Mouse (Mus musculus) liver, embryonic 12.5 days (tissue): ENCODE results near the gene Pcdh9. TPM values are rescaled to one million over a fixed set of nuclear protein-coding genes. Genes with fewer than 3 reads are reported as not detected.

Experiments used
- ATAC-seq: fragments of 200-750 bp; cut with Nextera tagmentation; 2 replicates; pipeline ENCODE4 v1.8.0; 2017; ENCODE audit warnings: moderate number of reproducible peaks, mild to moderate bottlenecking, moderate library complexity
- H3K27ac ChIP-seq: fragments of 300-500 bp; sonication (generic); 2 replicates; pipeline ENCODE4 v1.5.1; 2016; ENCODE audit warnings: mild to moderate bottlenecking
- H3K27me3 ChIP-seq: fragments of 300-500 bp; sonication (generic); replicated peaks from 2 replicates; pipeline ENCODE4 v1.6.1; 2016; ENCODE audit warnings: mild to moderate bottlenecking, moderate library complexity
- H3K36me3 ChIP-seq: fragments of 300-500 bp; sonication (generic); 2 replicates; pipeline ENCODE4 v1.6.1; 2016; ENCODE audit warnings: mild to moderate bottlenecking, moderate library complexity
- H3K4me1 ChIP-seq: fragments of 300-500 bp; sonication (generic); 2 replicates; pipeline ENCODE4 v1.6.1; 2016
- H3K4me2 ChIP-seq: fragments of 300-500 bp; sonication (generic); 2 replicates; pipeline ENCODE4 v1.6.1; 2016; ENCODE audit warnings: mild to moderate bottlenecking, moderate library complexity
- H3K4me3 ChIP-seq: fragments of 300-500 bp; sonication (generic); 2 replicates; pipeline ENCODE4 v1.5.1; 2016; ENCODE audit warnings: mild to moderate bottlenecking, moderate library complexity
- H3K9ac ChIP-seq: fragments of 300-500 bp; sonication (generic); 2 replicates; pipeline ENCODE4 v1.6.1; 2016; ENCODE audit warnings: mild to moderate bottlenecking, moderate library complexity
- H3K9me3 ChIP-seq: fragments of 300-500 bp; sonication (generic); replicated peaks from 2 replicates; pipeline ENCODE4 v1.6.1; 2016; ENCODE audit warnings: mild to moderate bottlenecking, moderate library complexity
- WGBS: fragments of 180-500 bp; shearing (Covaris S2); methylation state at CpG from one replicate; pipeline ENCODE4 v1.1.7; 2016; ENCODE audit not compliant: insufficient replicate concordance; 5-methylcytosine and 5-hydroxymethylcytosine counted together
- polyA plus RNA-seq: library from polyadenylated mRNA; unstranded; fragments of >200 nt; fragmentation: Nextera tagmentation; extraction: Ambion mirVana; gene quantifications from 2 replicates; pipeline ENCODE4 v1.2.1, GENCODE M21; 2016

The Pcdh9 gene
- polyA plus RNA-seq, 1 experiment from 2014 or later, result 1.0 TPM

DNA sequence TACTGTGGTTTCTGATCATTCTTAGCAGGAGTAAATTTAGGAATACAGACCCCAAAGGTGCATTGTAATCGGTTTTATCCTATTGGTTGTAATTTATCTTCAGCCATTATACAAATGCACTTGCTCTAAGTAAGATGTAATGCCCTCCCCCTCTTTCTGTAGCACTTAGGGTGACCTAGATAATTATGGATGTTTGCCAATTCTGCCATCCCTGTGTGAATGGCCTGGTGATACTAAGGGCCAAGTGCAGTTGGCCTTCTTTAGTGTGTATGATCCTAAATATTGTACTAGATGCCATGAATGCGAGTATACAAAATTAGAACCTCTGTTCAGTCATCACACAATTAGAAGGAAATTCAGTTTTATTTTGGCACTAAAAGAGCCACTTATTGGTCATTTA is 475.0 kb downstream of the Pcdh9 start:
- no peak overlapping the region for H3K27ac ChIP-seq
- no peaks in the 10 kb centered on the region for H3K4me1 ChIP-seq
- H3K27me3 ChIP-seq, result no peaks in the 10 kb centered on the region
- H3K36me3 ChIP-seq, result no peaks in the 10 kb centered on the region
- H3K4me2 ChIP-seq, result no peak overlapping the region
- WGBS, result 70% methylated on average over 2 of the region's 2 CpGs
- no peak overlapping the region for H3K9ac ChIP-seq
- no peak overlapping the region for H3K4me3 ChIP-seq
- ATAC-seq, result no peak
- H3K9me3 ChIP-seq, result no peaks in the 10 kb centered on the region

- ATAC-seq, result no peak
- H3K4me2 ChIP-seq, result no peak overlapping the region
- H3K27ac ChIP-seq, result no peak overlapping the region
- H3K9ac ChIP-seq, result no peak overlapping the region
- H3K9me3 ChIP-seq, result no peaks in the 10 kb centered on the region
- no peaks in the 10 kb centered on the region for H3K4me1 ChIP-seq
- WGBS, result 48% methylated on average over 1 of the region's 1 CpGs
- H3K27me3 ChIP-seq, result no peaks in the 10 kb centered on the region
- H3K36me3 ChIP-seq, result no peaks in the 10 kb centered on the region
- no peak overlapping the region for H3K4me3 ChIP-seq
Measured at GRCm38 (mm10) chr14:93409314-93409713, 481.2 kb downstream of the Pcdh9 start.

- no peak overlapping the region for H3K27ac ChIP-seq
- H3K9ac ChIP-seq, result no peak overlapping the region
- 73% methylated on average over 5 of the region's 5 CpGs for WGBS
- ATAC-seq, result no peak
- H3K4me1 ChIP-seq, result no peaks in the 10 kb centered on the region
- no peaks in the 10 kb centered on the region for H3K36me3 ChIP-seq
- no peak overlapping the region for H3K4me2 ChIP-seq
- no peaks in the 10 kb centered on the region for H3K27me3 ChIP-seq
- no peaks in the 10 kb centered on the region for H3K9me3 ChIP-seq
- H3K4me3 ChIP-seq, result no peak overlapping the region
Measured at GRCm38 (mm10) chr14:93407747-93408146, 482.7 kb downstream of the Pcdh9 start.

DNA sequence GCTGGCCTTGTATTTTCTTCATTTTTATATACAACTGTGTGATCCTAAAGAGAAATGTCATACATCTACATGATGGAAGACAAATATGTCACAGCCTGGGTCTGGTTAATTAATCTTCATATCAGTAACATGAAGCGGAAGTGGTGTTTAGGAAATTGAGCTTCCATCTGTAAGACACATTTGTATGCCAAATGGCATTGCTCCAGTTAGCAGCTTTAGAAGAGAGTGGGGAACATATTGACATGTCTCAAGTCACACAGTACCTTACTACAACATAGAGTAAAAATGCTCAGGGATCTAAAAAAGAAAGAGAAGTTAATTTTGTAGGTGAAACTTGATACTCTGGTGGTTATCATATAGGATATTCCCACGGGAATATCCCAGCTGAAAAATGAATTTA is 505.4 kb downstream of the Pcdh9 start:
- no peak overlapping the region for H3K4me2 ChIP-seq
- no peak overlapping the region for H3K27ac ChIP-seq
- WGBS, result 53% methylated on average over 2 of the region's 2 CpGs
- H3K27me3 ChIP-seq, result no peaks in the 10 kb centered on the region
- no peaks in the 10 kb centered on the region for H3K9me3 ChIP-seq
- no peak overlapping the region for H3K4me3 ChIP-seq
- no peaks in the 10 kb centered on the region for H3K36me3 ChIP-seq
- no peak for ATAC-seq
- H3K9ac ChIP-seq, result no peak overlapping the region
- H3K4me1 ChIP-seq, result no peaks in the 10 kb centered on the region

GRCm38 (mm10) chr14:93381163-93381562 is 509.3 kb downstream of the Pcdh9 start:
- H3K36me3 ChIP-seq, result no peaks in the 10 kb centered on the region
- no peaks in the 10 kb centered on the region for H3K9me3 ChIP-seq
- H3K4me3 ChIP-seq, result no peak overlapping the region
- WGBS, result 39% methylated on average over 4 of the region's 4 CpGs
- H3K4me2 ChIP-seq, result no peak overlapping the region
- H3K4me1 ChIP-seq, result no peaks in the 10 kb centered on the region
- ATAC-seq, result no peak
- no peaks in the 10 kb centered on the region for H3K27me3 ChIP-seq
- H3K27ac ChIP-seq, result no peak overlapping the region
- no peak overlapping the region for H3K9ac ChIP-seq

GRCm38 (mm10) chr14:93380757-93381156 is 509.7 kb downstream of the Pcdh9 start:
- no peak overlapping the region for H3K4me3 ChIP-seq
- no peaks in the 10 kb centered on the region for H3K27me3 ChIP-seq
- H3K9me3 ChIP-seq, result no peaks in the 10 kb centered on the region
- no peaks in the 10 kb centered on the region for H3K4me1 ChIP-seq
- no peaks in the 10 kb centered on the region for H3K36me3 ChIP-seq
- no peak overlapping the region for H3K4me2 ChIP-seq
- H3K27ac ChIP-seq, result no peak overlapping the region
- WGBS, result 33% methylated on average over 1 of the region's 1 CpGs
- H3K9ac ChIP-seq, result no peak overlapping the region
- no peak for ATAC-seq

DNA sequence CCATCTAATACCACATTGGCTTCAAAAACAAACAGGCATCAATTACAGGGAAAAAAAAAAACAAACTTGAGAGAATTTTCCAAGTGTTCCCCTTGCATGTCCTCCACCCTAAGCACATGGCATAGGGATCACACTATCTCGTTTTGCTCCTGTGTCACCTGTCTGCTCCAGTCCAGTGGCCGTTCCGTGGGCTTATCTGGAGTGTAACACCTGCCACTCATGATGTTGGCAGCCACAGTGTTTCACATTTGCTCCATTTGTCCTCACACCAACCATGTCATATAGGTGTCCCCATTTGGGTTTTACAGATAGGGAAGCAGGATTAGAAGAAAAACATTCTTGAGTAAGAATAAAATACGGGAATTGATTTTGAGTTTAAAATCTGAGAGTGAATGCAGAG is 514.3 kb downstream of the Pcdh9 start:
- H3K4me1 ChIP-seq, result no peaks in the 10 kb centered on the region
- no peak overlapping the region for H3K4me2 ChIP-seq
- ATAC-seq, result no peak
- no peak overlapping the region for H3K9ac ChIP-seq
- H3K4me3 ChIP-seq, result no peak overlapping the region
- no peak overlapping the region for H3K27ac ChIP-seq
- no peaks in the 10 kb centered on the region for H3K27me3 ChIP-seq
- H3K9me3 ChIP-seq, result no peaks in the 10 kb centered on the region
- WGBS, result 57% methylated on average over 4 of the region's 4 CpGs
- no peaks in the 10 kb centered on the region for H3K36me3 ChIP-seq

GRCm38 (mm10) chr14:93374181-93374580 is 516.3 kb downstream of the Pcdh9 start:
- Histone ChIP-seq H3K27me3 (no peaks in the 10 kb centered on the region), H3K36me3 (no peaks in the 10 kb centered on the region), H3K9ac (no peak overlapping the region), H3K4me2 (no peak overlapping the region), H3K9me3 (no peaks in the 10 kb centered on the region), H3K27ac (no peak overlapping the region), H3K4me1 (no peaks in the 10 kb centered on the region), H3K4me3 (no peak overlapping the region)
- 75% methylated on average over 4 of the region's 4 CpGs for WGBS
- ATAC-seq, result no peak

DNA sequence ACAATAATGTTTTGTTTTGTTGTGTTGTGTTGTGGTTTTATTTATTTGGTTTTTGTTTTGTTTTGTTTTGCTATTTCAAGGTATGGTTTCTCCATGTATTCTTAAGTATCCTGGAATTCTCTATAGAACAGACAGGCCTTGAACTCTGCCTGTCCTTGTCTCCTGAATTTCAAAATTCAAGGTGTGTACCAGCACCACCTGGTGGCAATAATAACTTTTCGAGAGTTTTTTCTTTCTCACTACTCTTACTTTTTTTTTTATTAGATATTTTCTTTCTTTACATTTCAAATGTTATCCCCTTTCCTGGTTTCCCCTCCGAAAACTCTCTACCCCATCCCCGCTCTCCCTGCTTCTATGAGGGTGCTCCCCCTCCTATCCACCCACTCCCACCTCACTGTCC is 536.3 kb downstream of the Pcdh9 start:
- H3K27me3 ChIP-seq, result no peaks in the 10 kb centered on the region
- 77% methylated on average over 3 of the region's 3 CpGs for WGBS
- H3K36me3 ChIP-seq, result no peaks in the 10 kb centered on the region
- H3K9ac ChIP-seq, result no peak overlapping the region
- no peaks in the 10 kb centered on the region for H3K9me3 ChIP-seq
- no peaks in the 10 kb centered on the region for H3K4me1 ChIP-seq
- no peak overlapping the region for H3K27ac ChIP-seq
- no peak overlapping the region for H3K4me3 ChIP-seq
- no peak for ATAC-seq
- no peak overlapping the region for H3K4me2 ChIP-seq

GRCm38 (mm10) chr14:93350906-93351305 is 539.6 kb downstream of the Pcdh9 start:
- Histone ChIP-seq H3K4me1 (no peaks in the 10 kb centered on the region), H3K4me2 (no peak overlapping the region), H3K36me3 (no peaks in the 10 kb centered on the region), H3K27me3 (no peaks in the 10 kb centered on the region), H3K4me3 (no peak overlapping the region), H3K9me3 (no peaks in the 10 kb centered on the region), H3K27ac (no peak overlapping the region), H3K9ac (no peak overlapping the region)
- no peak for ATAC-seq
- WGBS, result 73% methylated on average over 6 of the region's 6 CpGs

DNA sequence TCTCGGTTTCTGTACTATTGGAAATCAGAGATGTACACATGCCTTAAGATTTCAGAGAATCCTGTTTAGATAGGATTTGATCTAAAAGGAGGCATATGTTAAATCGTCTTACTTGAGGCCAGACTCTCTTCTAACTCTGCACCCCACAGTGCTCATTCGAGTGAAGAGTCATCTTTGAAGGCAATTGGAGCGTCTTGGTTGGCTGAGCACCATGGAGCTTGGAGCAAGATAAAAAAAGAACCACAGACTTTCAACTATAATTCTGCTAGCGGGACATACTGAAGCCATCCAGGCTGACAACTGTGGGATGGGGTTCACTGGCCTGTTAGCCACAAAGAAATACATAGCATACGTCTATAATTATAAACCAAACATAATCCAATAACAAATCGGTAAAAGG is 541.3 kb downstream of the Pcdh9 start:
- no peak for ATAC-seq
- 64% methylated on average over 7 of the region's 7 CpGs for WGBS
- Histone ChIP-seq H3K4me1 (no peaks in the 10 kb centered on the region), H3K9me3 (no peaks in the 10 kb centered on the region), H3K4me3 (no peak overlapping the region), H3K9ac (no peak overlapping the region), H3K36me3 (no peaks in the 10 kb centered on the region), H3K27ac (no peak overlapping the region), H3K4me2 (no peak overlapping the region), H3K27me3 (no peaks in the 10 kb centered on the region)

DNA sequence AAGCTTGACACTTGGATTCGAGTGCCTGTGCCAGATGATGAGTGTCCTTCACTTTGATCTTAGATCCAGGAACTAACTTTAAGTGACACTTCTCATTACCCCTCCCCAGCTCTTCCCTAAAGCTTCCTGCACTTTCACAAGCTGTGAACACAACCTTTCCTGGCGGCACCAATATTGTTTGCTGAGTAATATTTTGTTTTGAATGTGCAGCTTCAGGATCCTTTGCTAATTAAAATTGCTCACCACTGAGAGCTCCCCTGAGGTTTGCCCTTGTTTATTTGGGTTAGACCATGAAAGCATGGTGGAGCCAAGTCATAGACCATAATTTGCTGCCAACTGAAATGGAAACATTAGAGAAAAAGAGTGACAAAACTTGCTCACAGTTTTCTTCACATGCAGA is 543.4 kb downstream of the Pcdh9 start:
- H3K9me3 ChIP-seq, result no peaks in the 10 kb centered on the region
- no peak for ATAC-seq
- H3K27me3 ChIP-seq, result no peaks in the 10 kb centered on the region
- no peak overlapping the region for H3K27ac ChIP-seq
- 29% methylated on average over 2 of the region's 2 CpGs for WGBS
- H3K4me3 ChIP-seq, result no peak overlapping the region
- H3K36me3 ChIP-seq, result no peaks in the 10 kb centered on the region
- no peak overlapping the region for H3K9ac ChIP-seq
- H3K4me2 ChIP-seq, result no peak overlapping the region
- H3K4me1 ChIP-seq, result no peaks in the 10 kb centered on the region

GRCm38 (mm10) chr14:93342781-93343180 is 547.7 kb downstream of the Pcdh9 start:
- Histone ChIP-seq H3K4me1 (no peaks in the 10 kb centered on the region), H3K4me3 (no peak overlapping the region), H3K27ac (no peak overlapping the region), H3K9ac (no peak overlapping the region), H3K9me3 (no peaks in the 10 kb centered on the region), H3K36me3 (no peaks in the 10 kb centered on the region), H3K4me2 (no peak overlapping the region), H3K27me3 (no peaks in the 10 kb centered on the region)
- WGBS, result 44% methylated on average over 3 of the region's 3 CpGs
- ATAC-seq, result no peak
